Mouse (Mus musculus): ENCODE results near the gene Olfr628. TPM values are rescaled to one million over a fixed set of nuclear protein-coding genes. Genes with fewer than 3 reads are reported as not detected.

Olfr628 gene
- polyA plus RNA-seq, 1 experiment from 2014 or later = not detected

Other genes with a start within 250 kb of the Olfr628 start
- not detected in 2 replicates for gene Olfr609, start 232.3 kb upstream of the Olfr628 start, polyA plus RNA-seq (2015; fragmentation: Nextera tagmentation; extraction: Ambion mirVana)
- not detected in 2 replicates for gene Olfr610, start 218.3 kb upstream of the Olfr628 start, polyA plus RNA-seq (2015; fragmentation: Nextera tagmentation; extraction: Ambion mirVana)
- not detected in 2 replicates for gene Olfr611, start 209.5 kb upstream of the Olfr628 start, polyA plus RNA-seq (2015; fragmentation: Nextera tagmentation; extraction: Ambion mirVana)
- not detected in 2 replicates for gene Olfr612, start 187.7 kb upstream of the Olfr628 start, polyA plus RNA-seq (2015; fragmentation: Nextera tagmentation; extraction: Ambion mirVana)
- gene Olfr613, start 182.3 kb upstream of the Olfr628 start, polyA plus RNA-seq (2015; fragmentation: Nextera tagmentation; extraction: Ambion mirVana) = not detected in 2 replicates
- gene Olfr615, start 174.3 kb upstream of the Olfr628 start, polyA plus RNA-seq (2015; fragmentation: Nextera tagmentation; extraction: Ambion mirVana) = not detected in 2 replicates
- gene Olfr616, start 161.2 kb upstream of the Olfr628 start, polyA plus RNA-seq (2015; fragmentation: Nextera tagmentation; extraction: Ambion mirVana) = not detected in 2 replicates
- gene Olfr617, start 157.3 kb upstream of the Olfr628 start, polyA plus RNA-seq (2015; fragmentation: Nextera tagmentation; extraction: Ambion mirVana) = not detected in 2 replicates
- gene Olfr618, start 140.3 kb upstream of the Olfr628 start, polyA plus RNA-seq (2015; fragmentation: Nextera tagmentation; extraction: Ambion mirVana) = not detected in 2 replicates
- gene Olfr619, start 129.8 kb upstream of the Olfr628 start, polyA plus RNA-seq (2015; fragmentation: Nextera tagmentation; extraction: Ambion mirVana) = not detected in 2 replicates
- gene Olfr620, start 117.8 kb upstream of the Olfr628 start, polyA plus RNA-seq (2015; fragmentation: Nextera tagmentation; extraction: Ambion mirVana) = not detected in 2 replicates
- gene Olfr622, start 87.7 kb upstream of the Olfr628 start, polyA plus RNA-seq (2015; fragmentation: Nextera tagmentation; extraction: Ambion mirVana) = not detected in 2 replicates
- gene Olfr623, start 66.7 kb upstream of the Olfr628 start, polyA plus RNA-seq (2015; fragmentation: Nextera tagmentation; extraction: Ambion mirVana) = not detected in 2 replicates
- gene Olfr624, start 59.2 kb upstream of the Olfr628 start, polyA plus RNA-seq (2015; fragmentation: Nextera tagmentation; extraction: Ambion mirVana) = not detected in 2 replicates
- not detected in 2 replicates for gene Olfr625-ps1, start 47.7 kb upstream of the Olfr628 start, polyA plus RNA-seq (2015; fragmentation: Nextera tagmentation; extraction: Ambion mirVana)
- not detected in 2 replicates for gene Olfr243, start 15.7 kb upstream of the Olfr628 start, polyA plus RNA-seq (2015; fragmentation: Nextera tagmentation; extraction: Ambion mirVana)
- not detected in 2 replicates for gene Olfr629, start 14.6 kb downstream of the Olfr628 start, polyA plus RNA-seq (2015; fragmentation: Nextera tagmentation; extraction: Ambion mirVana)
- gene Olfr630, start 27.0 kb downstream of the Olfr628 start, polyA plus RNA-seq (2015; fragmentation: Nextera tagmentation; extraction: Ambion mirVana) = not detected in 2 replicates
- not detected in 2 replicates for gene Olfr69, start 41.2 kb downstream of the Olfr628 start, polyA plus RNA-seq (2015; fragmentation: Nextera tagmentation; extraction: Ambion mirVana)
- gene Olfr68, start 49.3 kb downstream of the Olfr628 start, polyA plus RNA-seq (2015; fragmentation: Nextera tagmentation; extraction: Ambion mirVana) = not detected in 2 replicates
- gene Olfr67, start 61.4 kb downstream of the Olfr628 start, polyA plus RNA-seq (2015; fragmentation: Nextera tagmentation; extraction: Ambion mirVana) = not detected in 2 replicates
- 1,298 and 1,407 TPM in 2 replicates for gene Hbb-bt, start 83.6 kb downstream of the Olfr628 start, polyA plus RNA-seq (2015; fragmentation: Nextera tagmentation; extraction: Ambion mirVana)
- gene Hbb-bs, start 97.7 kb downstream of the Olfr628 start, polyA plus RNA-seq (2015; fragmentation: Nextera tagmentation; extraction: Ambion mirVana) = 3,597 and 4,102 TPM in 2 replicates
- not detected in 2 replicates for gene Hbb-bh2, start 110.1 kb downstream of the Olfr628 start, polyA plus RNA-seq (2015; fragmentation: Nextera tagmentation; extraction: Ambion mirVana)
- gene Hbb-bh1, start 112.8 kb downstream of the Olfr628 start, polyA plus RNA-seq (2015; fragmentation: Nextera tagmentation; extraction: Ambion mirVana) = 1.1 and 2.1 TPM in 2 replicates
- 114 and 201 TPM in 2 replicates for gene Hbb-y, start 122.8 kb downstream of the Olfr628 start, polyA plus RNA-seq (2015; fragmentation: Nextera tagmentation; extraction: Ambion mirVana)
- gene Olfr66, start 155.9 kb downstream of the Olfr628 start, polyA plus RNA-seq (2015; fragmentation: Nextera tagmentation; extraction: Ambion mirVana) = not detected in 2 replicates
- not detected in 2 replicates for gene Olfr64, start 164.1 kb downstream of the Olfr628 start, polyA plus RNA-seq (2015; fragmentation: Nextera tagmentation; extraction: Ambion mirVana)
- not detected in 2 replicates for gene Olfr65, start 173.1 kb downstream of the Olfr628 start, polyA plus RNA-seq (2015; fragmentation: Nextera tagmentation; extraction: Ambion mirVana)
- gene Olfr631, start 198.5 kb downstream of the Olfr628 start, polyA plus RNA-seq (2015; fragmentation: Nextera tagmentation; extraction: Ambion mirVana) = not detected in 2 replicates
- gene Olfr632, start 204.0 kb downstream of the Olfr628 start, polyA plus RNA-seq (2015; fragmentation: Nextera tagmentation; extraction: Ambion mirVana) = not detected in 2 replicates
- gene Olfr633, start 214.1 kb downstream of the Olfr628 start, polyA plus RNA-seq (2015; fragmentation: Nextera tagmentation; extraction: Ambion mirVana) = not detected in 2 replicates
- gene Olfr635, start 240.8 kb downstream of the Olfr628 start, polyA plus RNA-seq (2015; fragmentation: Nextera tagmentation; extraction: Ambion mirVana) = not detected in 2 replicates